Mouse (Mus musculus) hindbrain, embryonic 15.5 days (tissue): ENCODE data around the gene Zcchc3. TPM values are rescaled to one million over a fixed set of nuclear protein-coding genes. Genes with fewer than 3 reads are reported as not detected.

Experiments
- ATAC-seq: fragments of 200-750 bp; cut with Nextera tagmentation; 2 replicates; pipeline ENCODE4 v1.8.0; 2017; ENCODE audit warnings: low read depth, moderate number of reproducible peaks, moderate TSS enrichment; ENCODE audit not compliant: low FRiP score
- H3K27ac ChIP-seq: fragments of 300-500 bp; sonication (generic); replicated peaks from 2 replicates; pipeline ENCODE4 v1.5.1; 2015; ENCODE audit warnings: mild to moderate bottlenecking, inconsistent platforms
- H3K27me3 ChIP-seq: fragments of 300-500 bp; sonication (generic); 2 replicates; pipeline ENCODE4 v1.6.1; 2015; ENCODE audit warnings: control low read depth, inconsistent platforms
- H3K36me3 ChIP-seq: fragments of 300-500 bp; sonication (generic); 2 replicates; pipeline ENCODE4 v1.6.1; 2015; ENCODE audit warnings: control low read depth, inconsistent platforms
- H3K4me1 ChIP-seq: fragments of 300-500 bp; sonication (generic); replicated peaks from 2 replicates; pipeline ENCODE4 v1.6.1; 2015; ENCODE audit warnings: control low read depth, inconsistent platforms
- H3K4me2 ChIP-seq: fragments of 300-500 bp; sonication (generic); 2 replicates; pipeline ENCODE4 v1.6.1; 2015; ENCODE audit warnings: moderate library complexity, mild to moderate bottlenecking, inconsistent platforms
- H3K4me3 ChIP-seq: fragments of 300-500 bp; sonication (generic); 2 replicates; pipeline ENCODE4 v1.5.1; 2015; ENCODE audit warnings: mild to moderate bottlenecking, inconsistent platforms
- H3K9ac ChIP-seq: fragments of 300-500 bp; sonication (generic); 2 replicates; pipeline ENCODE4 v1.6.1; 2015; ENCODE audit warnings: inconsistent platforms
- H3K9me3 ChIP-seq: fragments of 300-500 bp; sonication (generic); 2 replicates; pipeline ENCODE4 v1.6.1; 2016; ENCODE audit warnings: control low read depth, inconsistent platforms
- WGBS: fragments of 180-500 bp; shearing (Covaris S2); methylation state at CpG from one replicate; pipeline ENCODE4 v1.1.7; 2015; 5-methylcytosine and 5-hydroxymethylcytosine counted together
- polyA plus RNA-seq: library from polyadenylated mRNA; unstranded; fragments of >200 nt; fragmentation: Nextera tagmentation; extraction: Ambion mirVana; gene quantifications from 2 replicates; pipeline ENCODE4 v1.2.1, GENCODE M21; 2015

Gene Zcchc3
- 18.6 TPM in 2 replicates for polyA plus RNA-seq

- peak; percentile 83 for ATAC-seq
- H3K27ac ChIP-seq: peak within 1 kb of the TSS; percentile 98
- peak within 1 kb of the TSS; percentile 94 for H3K9ac ChIP-seq
- under 1% methylated on average over 65 of the region's 65 CpGs for WGBS
- no peaks in the 10 kb centered on the region for H3K27me3 ChIP-seq
- peak within 1 kb of the TSS; percentile 92 for H3K4me2 ChIP-seq
- peaks cover 47% of the 10 kb centered on the region for H3K4me1 ChIP-seq
- H3K36me3 ChIP-seq: no peaks in the 10 kb centered on the region
- peak within 1 kb of the TSS; percentile 96 for H3K4me3 ChIP-seq
- H3K9me3 ChIP-seq: no peaks in the 10 kb centered on the region
These were observed at the start of gene Zcchc3 for GRCm38 (mm10) chr2:152414591-152415165. Gene Zcchc3 (minus strand): TSS chr2:152415027.

DNA sequence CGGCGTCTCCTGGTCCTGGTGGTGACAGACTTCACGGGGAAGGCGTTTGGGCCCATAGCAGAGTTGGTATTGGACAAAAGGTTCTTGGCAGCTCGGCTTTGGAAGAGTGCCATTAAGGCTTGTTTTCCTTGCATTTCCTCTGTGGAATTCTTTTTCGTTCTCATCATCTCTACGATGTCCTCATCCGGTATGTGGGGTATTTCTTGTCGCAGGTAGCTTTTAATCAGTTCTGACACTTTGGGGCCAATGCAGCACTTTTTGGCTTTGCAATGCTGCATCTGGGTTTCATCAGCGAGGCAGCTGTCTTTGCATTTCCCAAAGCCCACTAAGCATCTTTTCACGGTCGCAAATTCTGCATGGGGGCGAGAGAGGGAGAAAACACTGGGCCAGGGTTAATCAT is 44.4 kb upstream of the Zcchc3 start:
- H3K27ac ChIP-seq: no peak overlapping the region
- no peak overlapping the region for H3K9ac ChIP-seq
- no peaks in the 10 kb centered on the region for H3K9me3 ChIP-seq
- H3K27me3 ChIP-seq: no peaks in the 10 kb centered on the region
- 59% methylated on average over 13 of the region's 13 CpGs for WGBS
- no peak overlapping the region for H3K4me2 ChIP-seq
- no peak overlapping the region for H3K4me3 ChIP-seq
- H3K4me1 ChIP-seq: no peaks in the 10 kb centered on the region
- H3K36me3 ChIP-seq: no peaks in the 10 kb centered on the region
- ATAC-seq: no peak

DNA sequence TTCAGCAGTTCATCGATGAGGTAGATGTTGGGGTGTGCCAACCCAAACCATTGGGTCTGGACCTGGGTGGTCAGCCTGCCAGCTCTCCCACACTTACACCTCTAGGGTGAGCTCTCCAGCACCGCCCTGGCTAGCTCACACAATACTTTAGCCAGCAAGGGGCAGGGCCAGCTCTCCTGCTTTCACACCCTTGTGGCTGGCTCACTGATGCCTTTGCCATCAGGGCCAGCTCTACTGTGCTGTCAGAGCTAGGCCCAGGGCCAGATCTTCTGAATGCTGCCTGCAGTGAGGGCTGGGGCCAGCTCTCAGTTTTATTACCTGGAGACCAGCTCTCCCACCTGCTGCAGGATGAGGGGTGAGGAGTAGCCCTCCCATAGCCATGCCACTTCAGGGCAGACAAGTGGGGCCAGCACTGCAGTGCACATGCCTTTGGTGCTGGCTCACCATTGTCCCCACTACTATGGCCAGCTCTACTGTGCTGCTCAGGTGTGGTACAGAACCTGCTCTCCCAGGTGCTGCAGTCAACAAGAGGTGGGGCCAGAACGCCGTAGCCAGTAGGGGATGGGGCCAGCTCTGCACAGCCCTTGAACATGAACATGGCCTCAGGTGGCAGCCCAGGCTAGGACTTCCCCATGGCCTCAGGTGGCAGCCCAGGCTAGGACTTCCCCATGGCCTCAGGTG is 37.4 kb upstream of the Zcchc3 start:
- 76% methylated on average over 4 of the region's 4 CpGs for WGBS
- no peak overlapping the region for H3K9ac ChIP-seq
- H3K36me3 ChIP-seq: no peaks in the 10 kb centered on the region
- no peaks in the 10 kb centered on the region for H3K4me1 ChIP-seq
- peak; percentile 27; the same call in 1 of the 2 replicates for ATAC-seq
- H3K4me3 ChIP-seq: no peak overlapping the region
- no peaks in the 10 kb centered on the region for H3K27me3 ChIP-seq
- no peaks in the 10 kb centered on the region for H3K9me3 ChIP-seq
- no peak overlapping the region for H3K27ac ChIP-seq
- H3K4me2 ChIP-seq: no peak overlapping the region

- no peaks in the 10 kb centered on the region for H3K4me1 ChIP-seq
- no peak for ATAC-seq
These were observed 35.4 kb upstream of the Zcchc3 start for GRCm38 (mm10) chr2:152450241-152450640.

GRCm38 (mm10) chr2:152447461-152447860 is 32.6 kb upstream of the Zcchc3 start:
- no peak for ATAC-seq
- Histone ChIP-seq H3K36me3 (no peaks in the 10 kb centered on the region), H3K9me3 (no peaks in the 10 kb centered on the region), H3K4me2 (no peak overlapping the region), H3K9ac (no peak overlapping the region), H3K27ac (no peak overlapping the region), H3K4me3 (no peak overlapping the region), H3K4me1 (no peaks in the 10 kb centered on the region), H3K27me3 (no peaks in the 10 kb centered on the region)
- WGBS: 47% methylated on average over 5 of the region's 5 CpGs

More at GRCm38 (mm10) chr2:152450241-152450640, 35.4 kb upstream of the Zcchc3 start:
- no peak overlapping the region for H3K9ac ChIP-seq
- WGBS: 1% methylated on average over 5 of the region's 5 CpGs
- H3K27me3 ChIP-seq: no peaks in the 10 kb centered on the region
- H3K4me2 ChIP-seq: no peak overlapping the region
- no peak overlapping the region for H3K4me3 ChIP-seq
- H3K9me3 ChIP-seq: no peaks in the 10 kb centered on the region
- no peak overlapping the region for H3K27ac ChIP-seq
- no peaks in the 10 kb centered on the region for H3K36me3 ChIP-seq

GRCm38 (mm10) chr2:152446642-152447041 is 31.8 kb upstream of the Zcchc3 start:
- H3K27ac ChIP-seq: no peak overlapping the region
- no peaks in the 10 kb centered on the region for H3K27me3 ChIP-seq
- no peak overlapping the region for H3K9ac ChIP-seq
- 69% methylated on average over 2 of the region's 2 CpGs for WGBS
- H3K4me3 ChIP-seq: no peak overlapping the region
- no peak overlapping the region for H3K4me2 ChIP-seq
- H3K36me3 ChIP-seq: no peaks in the 10 kb centered on the region
- H3K9me3 ChIP-seq: no peaks in the 10 kb centered on the region
- no peak for ATAC-seq
- no peaks in the 10 kb centered on the region for H3K4me1 ChIP-seq

GRCm38 (mm10) chr2:152443281-152443680 is 28.5 kb upstream of the Zcchc3 start:
- no peak overlapping the region for H3K27ac ChIP-seq
- H3K4me2 ChIP-seq: no peak overlapping the region
- no peaks in the 10 kb centered on the region for H3K27me3 ChIP-seq
- no peak overlapping the region for H3K4me3 ChIP-seq
- H3K36me3 ChIP-seq: no peaks in the 10 kb centered on the region
- H3K9ac ChIP-seq: no peak overlapping the region
- no peaks in the 10 kb centered on the region for H3K9me3 ChIP-seq
- 79% methylated on average over 7 of the region's 8 CpGs for WGBS
- ATAC-seq: no peak
- no peaks in the 10 kb centered on the region for H3K4me1 ChIP-seq

GRCm38 (mm10) chr2:152442322-152442721 is 27.5 kb upstream of the Zcchc3 start:
- Histone ChIP-seq H3K36me3 (no peaks in the 10 kb centered on the region), H3K4me2 (no peak overlapping the region), H3K27ac (no peak overlapping the region), H3K9ac (no peak overlapping the region), H3K27me3 (no peaks in the 10 kb centered on the region), H3K4me3 (no peak overlapping the region), H3K9me3 (no peaks in the 10 kb centered on the region), H3K4me1 (peaks cover 1% of the 10 kb centered on the region)
- WGBS: 49% methylated on average over 4 of the region's 4 CpGs
- ATAC-seq: no peak

DNA sequence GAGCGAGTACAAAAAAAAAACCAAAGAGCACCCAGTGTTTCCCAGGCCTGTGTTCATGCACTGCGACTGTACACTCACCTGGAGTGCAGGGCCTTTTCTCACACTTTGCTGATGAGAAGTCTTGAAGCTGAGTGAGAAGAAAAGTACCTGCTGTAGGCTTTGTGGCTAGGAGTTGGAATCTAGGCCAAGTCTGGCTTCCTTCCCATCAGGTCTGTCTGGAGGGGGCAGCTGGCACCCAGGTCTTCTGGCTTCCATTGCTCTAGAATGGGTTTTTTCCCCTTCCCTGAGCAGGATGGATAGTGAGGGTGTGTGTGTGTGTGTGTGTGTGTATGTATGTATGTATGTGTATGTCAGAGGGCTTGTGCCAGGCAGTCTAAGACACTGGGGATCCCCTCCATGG is 25.0 kb upstream of the Zcchc3 start:
- Histone ChIP-seq H3K9ac (no peak overlapping the region), H3K4me3 (no peak overlapping the region), H3K9me3 (no peaks in the 10 kb centered on the region), H3K36me3 (no peaks in the 10 kb centered on the region), H3K4me1 (peaks cover 12% of the 10 kb centered on the region), H3K27ac (no peak overlapping the region), H3K4me2 (no peak overlapping the region), H3K27me3 (no peaks in the 10 kb centered on the region)
- no peak for ATAC-seq
- WGBS: 87% methylated on average over 2 of the region's 2 CpGs

DNA sequence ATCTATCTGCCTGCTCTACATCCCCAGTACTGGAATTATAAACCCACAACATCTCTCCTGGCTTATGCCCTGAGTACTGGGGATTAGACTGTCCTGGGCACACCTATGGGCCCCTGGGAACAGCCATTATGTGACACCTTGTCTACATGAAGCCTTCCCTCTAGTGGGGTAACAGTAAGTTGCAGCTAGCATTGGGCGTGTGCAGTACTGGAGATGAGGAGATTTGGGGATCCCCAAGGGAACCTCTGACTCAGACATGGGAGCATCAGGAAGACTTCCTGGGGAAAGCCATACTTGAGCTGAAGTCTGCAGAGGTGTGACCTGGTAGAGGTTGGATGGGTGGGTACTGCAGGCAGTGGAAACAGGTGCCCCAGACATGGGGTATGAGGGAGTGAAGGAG is 24.1 kb upstream of the Zcchc3 start:
- Histone ChIP-seq H3K4me2 (no peak overlapping the region), H3K27ac (no peak overlapping the region), H3K27me3 (no peaks in the 10 kb centered on the region), H3K4me1 (peaks cover 12% of the 10 kb centered on the region), H3K9me3 (no peaks in the 10 kb centered on the region), H3K9ac (no peak overlapping the region), H3K36me3 (no peaks in the 10 kb centered on the region), H3K4me3 (no peak overlapping the region)
- WGBS: 68% methylated on average over 1 of the region's 1 CpGs
- no peak for ATAC-seq

DNA sequence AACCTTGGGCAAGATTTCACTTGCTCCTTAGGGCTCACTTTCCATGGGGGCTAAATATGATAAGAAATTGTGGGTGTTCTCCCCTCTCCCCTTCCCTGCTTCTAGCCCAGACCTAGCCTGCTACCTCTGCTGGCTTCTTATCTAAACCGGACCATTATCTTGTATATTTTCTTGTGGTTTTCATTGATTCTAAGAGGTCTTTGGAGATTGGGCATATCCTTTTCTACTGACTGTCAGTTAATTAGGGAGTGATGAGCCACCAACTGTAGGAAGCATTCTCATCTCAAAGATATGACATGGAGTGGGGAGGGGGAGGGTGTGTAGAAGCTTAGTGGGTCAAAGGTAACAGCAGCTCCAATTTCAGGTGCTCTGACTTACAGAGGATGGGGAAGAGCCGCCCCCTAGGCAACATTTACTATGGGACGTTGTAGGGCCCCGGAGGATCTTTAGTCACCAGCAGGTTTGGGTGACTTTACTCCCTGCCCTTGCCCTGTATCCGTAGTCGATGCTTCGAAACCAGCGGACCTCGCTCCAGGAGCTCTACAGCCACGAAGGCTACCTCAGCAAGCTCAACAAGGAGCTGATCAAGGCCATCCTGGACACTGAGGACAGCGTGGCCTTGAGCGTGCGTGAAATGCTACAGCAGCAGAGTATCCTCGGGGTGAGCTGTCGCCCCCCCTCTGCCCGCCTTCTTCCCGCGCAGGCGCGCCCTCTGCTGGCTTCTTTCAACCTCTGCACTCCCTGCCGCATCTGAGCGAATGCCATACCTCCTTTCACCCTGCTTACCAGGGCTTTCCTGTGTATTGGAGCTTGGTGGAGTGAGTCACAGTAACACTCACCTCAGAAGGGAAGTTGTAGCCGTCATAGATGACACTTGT is 22.4 kb upstream of the Zcchc3 start:
- H3K36me3 ChIP-seq: no peaks in the 10 kb centered on the region
- WGBS: 4% methylated on average over 21 of the region's 23 CpGs
- H3K9me3 ChIP-seq: no peaks in the 10 kb centered on the region
- H3K4me3 ChIP-seq: peak overlapping the region; percentile 26
- 0 out of 2 replicates have a peak overlapping the region, but pooled peaks have one; percentile 14 for H3K9ac ChIP-seq
- H3K27me3 ChIP-seq: no peaks in the 10 kb centered on the region
- peaks cover 12% of the 10 kb centered on the region for H3K4me1 ChIP-seq
- ATAC-seq: peak; percentile 87
- H3K27ac ChIP-seq: 0 out of 2 replicates have a peak overlapping the region, but pooled peaks have one; percentile 20
- H3K4me2 ChIP-seq: peak overlapping the region; percentile 56

DNA sequence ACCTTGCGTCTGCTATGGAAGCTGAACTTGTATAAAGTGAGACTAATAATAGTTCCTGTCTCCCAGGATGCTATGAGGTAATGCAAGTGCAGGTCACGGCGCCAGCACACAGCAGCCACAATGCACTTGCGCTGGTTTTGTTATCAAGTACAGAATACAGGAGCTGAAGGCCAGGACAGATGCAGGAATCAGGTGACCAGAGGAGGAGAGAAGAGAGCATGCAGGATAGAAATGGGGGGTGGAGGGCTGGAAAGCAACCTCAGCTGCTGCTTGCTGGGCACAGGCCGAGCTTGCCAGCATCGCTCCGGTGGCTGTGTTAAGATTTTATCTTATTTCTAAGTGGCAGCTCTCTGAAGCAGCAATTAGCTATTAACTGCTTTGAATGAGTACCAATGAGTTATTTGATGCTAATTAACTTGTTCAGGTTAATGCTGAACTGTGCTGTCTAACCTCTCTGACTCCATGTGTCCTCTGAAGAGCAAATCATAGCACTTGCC is 21.6 kb upstream of the Zcchc3 start:
- no peaks in the 10 kb centered on the region for H3K9me3 ChIP-seq
- no peak overlapping the region for H3K4me3 ChIP-seq
- peaks cover 12% of the 10 kb centered on the region for H3K4me1 ChIP-seq
- ATAC-seq: no peak
- no peak overlapping the region for H3K9ac ChIP-seq
- 69% methylated on average over 7 of the region's 7 CpGs for WGBS
- H3K36me3 ChIP-seq: no peaks in the 10 kb centered on the region
- H3K4me2 ChIP-seq: no peak overlapping the region
- H3K27me3 ChIP-seq: no peaks in the 10 kb centered on the region
- 0 out of 2 replicates have a peak overlapping the region, but pooled peaks have one; percentile 20 for H3K27ac ChIP-seq
